Mouse (Mus musculus) stomach, postnatal 0 days (tissue): ENCODE data around the gene Gabra5. TPM values are rescaled to one million over a fixed set of nuclear protein-coding genes. Genes with fewer than 3 reads are reported as not detected.

Experiments used
- ATAC-seq: fragments of 200-750 bp; cut with Nextera tagmentation; 2 replicates; pipeline ENCODE4 v1.8.0; 2017; ENCODE audit not compliant: low FRiP score, low TSS enrichment
- DNase-seq: peaks from one replicate; pipeline ENCODE4 v3.0.0-alpha.2; 2016; ENCODE audit warnings: low spot score
- H3K27ac ChIP-seq: fragments of 300-500 bp; sonication (generic); replicated peaks from 2 replicates; pipeline ENCODE4 v1.5.1; 2014; ENCODE audit warnings: mild to moderate bottlenecking, control low read depth
- H3K27me3 ChIP-seq: fragments of 300-500 bp; sonication (generic); 2 replicates; pipeline ENCODE4 v1.6.1; 2014; ENCODE audit warnings: low read length; ENCODE audit not compliant: control insufficient read depth, insufficient read depth
- H3K36me3 ChIP-seq: fragments of 300-500 bp; sonication (generic); 2 replicates; pipeline ENCODE4 v1.6.1; 2014; ENCODE audit warnings: low read length, mixed read lengths; ENCODE audit not compliant: control insufficient read depth, insufficient read depth
- H3K4me1 ChIP-seq: fragments of 300-500 bp; sonication (generic); replicated peaks from 2 replicates; pipeline ENCODE4 v1.6.1; 2014; ENCODE audit warnings: antibody characterized with exemption; ENCODE audit not compliant: control insufficient read depth, insufficient read depth
- H3K4me2 ChIP-seq: fragments of 300-500 bp; sonication (generic); replicated peaks from 2 replicates; pipeline ENCODE4 v1.6.1; 2014; ENCODE audit warnings: low read depth, mild to moderate bottlenecking, control low read depth, moderate library complexity
- H3K4me3 ChIP-seq: fragments of 300-500 bp; sonication (generic); 2 replicates; pipeline ENCODE4 v1.5.1; 2014; ENCODE audit warnings: low read depth, low read length, control low read depth
- H3K9ac ChIP-seq: fragments of 300-500 bp; sonication (generic); 2 replicates; pipeline ENCODE4 v1.6.1; 2014; ENCODE audit warnings: mild to moderate bottlenecking, low read length, control low read depth, mixed read lengths
- H3K9me3 ChIP-seq: fragments of 300-500 bp; sonication (generic); 2 replicates; pipeline ENCODE4 v1.6.1; 2016; ENCODE audit warnings: low read length; ENCODE audit not compliant: control insufficient read depth
- CTCF ChIP-seq: IDR thresholded peaks from 2 replicates; pipeline ENCODE4 v1.5.1; 2016; ENCODE audit warnings: antibody characterized with exemption, low read depth, mild to moderate bottlenecking, moderate library complexity
- EP300 ChIP-seq: optimal IDR thresholded peaks from 2 replicates; pipeline ENCODE3; 2016; ENCODE audit warnings: antibody characterized with exemption
- WGBS: fragments of 180-500 bp; shearing (Covaris S2); extraction: QIAGEN DNeasy Blood & Tissue Kit; methylation state at CpG from one replicate; pipeline ENCODE4 v1.1.7; 2014; 5-methylcytosine and 5-hydroxymethylcytosine counted together
- polyA plus RNA-seq: library from polyadenylated mRNA; unstranded; fragments of >200 nt; fragmentation: Nextera tagmentation; extraction: Ambion mirVana; gene quantifications from 2 replicates; pipeline ENCODE4 v1.2.1, GENCODE M21; 2015

Gene Gabra5
- polyA plus RNA-seq: 0.06 and 0.07 TPM in 2 replicates

DNA sequence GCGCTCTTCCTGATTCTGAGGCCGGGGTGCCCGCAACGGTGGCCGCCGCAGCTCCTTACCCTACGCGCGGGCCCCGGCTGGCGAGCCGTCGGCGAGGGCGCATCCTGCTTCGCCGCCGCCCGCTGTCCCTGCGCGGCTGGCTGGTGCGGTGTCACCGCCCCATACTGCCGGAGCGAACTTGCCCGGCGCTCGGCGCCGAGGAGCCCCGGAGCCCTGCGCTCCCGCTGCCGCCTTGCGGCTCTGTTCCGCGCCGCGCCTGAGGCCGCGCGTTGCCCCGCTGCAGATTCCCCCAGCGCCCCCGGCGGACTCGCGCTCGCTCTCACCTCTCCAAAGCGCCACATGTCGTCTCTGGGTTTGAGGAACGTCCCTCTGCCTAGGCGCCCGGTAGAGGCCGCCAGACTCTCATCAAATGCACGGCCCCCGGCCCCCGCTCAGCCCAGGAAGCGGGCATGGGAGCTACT lies at the start of gene Gabra5:
Gene Gabra5 (minus strand): TSS at position 379 of the 461 bp plus-strand sequence.
- Histone ChIP-seq H3K9ac (no peak within 1 kb of the TSS), H3K9me3 (no peaks in the 10 kb centered on the region), H3K4me2 (peak within 1 kb of the TSS; percentile 46), H3K4me1 (no peaks in the 10 kb centered on the region), H3K27me3 (peaks cover 5% of the 10 kb centered on the region; the same call in 1 of the 2 replicates), H3K4me3 (peak within 1 kb of the TSS; percentile 21), H3K36me3 (no peaks in the 10 kb centered on the region), H3K27ac (no peak within 1 kb of the TSS)
- ATAC-seq (no peak), DNase-seq (no peak)
- TF ChIP-seq CTCF (peak; percentile 38), EP300 (no peak)
- WGBS: 2% methylated on average over 34 of the region's 59 CpGs

- H3K9me3 ChIP-seq: no peaks in the 10 kb centered on the region
- no peaks in the 10 kb centered on the region for H3K27me3 ChIP-seq
- no peaks in the 10 kb centered on the region for H3K4me1 ChIP-seq
- ATAC-seq (no peak), DNase-seq (no peak)
- no peak overlapping the region for H3K4me3 ChIP-seq
- H3K27ac ChIP-seq: no peak overlapping the region
- 21% methylated on average over 7 of the region's 7 CpGs for WGBS
- H3K4me2 ChIP-seq: no peak overlapping the region
- no peak overlapping the region for H3K9ac ChIP-seq
- H3K36me3 ChIP-seq: no peaks in the 10 kb centered on the region
- TF ChIP-seq CTCF: peak; percentile 63
- no peak for TF ChIP-seq EP300
These were observed 28.7 kb upstream of the Gabra5 start for GRCm38 (mm10) chr7:57538565-57538964.

GRCm38 (mm10) chr7:57532676-57533075 lies 22.8 kb upstream of the Gabra5 start:
- 59% methylated on average over 10 of the region's 10 CpGs for WGBS

DNA sequence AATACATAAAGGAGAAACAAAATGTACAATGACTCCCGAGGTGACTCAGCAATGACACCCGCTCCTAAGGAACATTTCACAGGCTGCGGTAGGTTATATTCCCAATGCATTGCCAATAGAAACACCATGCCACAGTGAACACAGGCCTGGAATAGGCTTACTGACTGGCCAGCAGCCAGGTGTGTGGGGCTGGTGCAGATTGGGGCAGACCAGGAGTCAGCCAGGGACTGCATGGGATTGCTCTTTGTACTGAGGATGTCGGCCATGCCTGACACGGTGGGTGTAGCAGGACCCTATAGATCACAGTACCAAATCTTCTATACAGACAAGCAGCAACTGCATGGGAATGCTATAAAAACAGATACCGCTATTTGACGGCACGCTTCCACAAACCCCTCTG lies 20.1 kb upstream of the Gabra5 start:
- Histone ChIP-seq H3K9me3 (no peaks in the 10 kb centered on the region), H3K27me3 (no peaks in the 10 kb centered on the region), H3K36me3 (no peaks in the 10 kb centered on the region), H3K9ac (no peak overlapping the region), H3K4me2 (no peak overlapping the region), H3K4me3 (no peak overlapping the region), H3K27ac (no peak overlapping the region), H3K4me1 (no peaks in the 10 kb centered on the region)
- WGBS: 88% methylated on average over 8 of the region's 8 CpGs
- DNase-seq (no peak), ATAC-seq (no peak)
- TF ChIP-seq EP300: no peak
- TF ChIP-seq CTCF: no peak

More at GRCm38 (mm10) chr7:57532676-57533075, 22.8 kb upstream of the Gabra5 start:
- H3K9me3 ChIP-seq: no peaks in the 10 kb centered on the region
- H3K36me3 ChIP-seq: no peaks in the 10 kb centered on the region
- no peak for DNase-seq
- no peaks in the 10 kb centered on the region for H3K4me1 ChIP-seq
- no peaks in the 10 kb centered on the region for H3K27me3 ChIP-seq
- H3K27ac ChIP-seq: no peak overlapping the region
- H3K4me2 ChIP-seq: no peak overlapping the region
- no peak for TF ChIP-seq EP300
- TF ChIP-seq CTCF: no peak
- H3K9ac ChIP-seq: no peak overlapping the region
- no peak for ATAC-seq
- H3K4me3 ChIP-seq: no peak overlapping the region

DNA sequence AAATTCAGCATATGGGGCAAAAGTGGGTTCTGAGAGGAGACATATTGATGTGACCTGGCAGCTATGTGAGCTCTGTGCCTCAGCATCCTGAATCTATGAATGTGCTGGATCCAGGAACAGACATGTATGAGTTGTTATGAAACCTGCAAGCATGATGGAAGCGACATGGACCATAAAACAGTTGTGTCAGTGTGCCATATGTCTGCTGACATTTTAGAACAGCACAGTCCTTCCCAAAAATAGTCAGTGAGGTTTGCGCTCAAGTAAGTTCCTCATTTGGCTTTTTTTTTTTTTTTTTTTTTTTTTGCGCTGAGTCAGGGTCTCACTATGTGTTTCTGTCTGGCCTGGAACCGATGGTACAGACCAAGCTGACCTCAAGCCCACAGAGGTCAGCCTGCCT lies 19.6 kb upstream of the Gabra5 start:
- no peak overlapping the region for H3K9ac ChIP-seq

DNA sequence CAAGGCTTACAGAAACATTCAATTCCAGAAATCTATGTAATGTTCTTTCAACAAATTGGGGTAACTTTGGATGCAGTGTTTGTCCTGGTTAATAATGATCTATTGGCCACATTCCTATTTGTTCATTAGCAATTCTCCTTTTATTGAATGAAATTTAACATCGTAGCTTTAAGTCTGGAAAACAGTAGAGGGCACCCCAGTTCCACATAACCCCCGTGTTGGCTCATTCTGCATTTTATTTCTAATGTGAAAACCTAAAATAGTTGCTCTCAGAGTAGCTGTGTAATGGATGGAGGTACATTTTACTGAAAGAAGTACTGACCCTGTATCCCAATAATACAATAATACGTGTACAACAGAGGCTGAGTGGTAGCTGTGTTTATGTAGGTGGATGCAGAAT lies 3.1 kb upstream of the Gabra5 start:
- TF ChIP-seq CTCF (peak; percentile 62), EP300 (no peak)
- DNase-seq: no peak
- Histone ChIP-seq H3K36me3 (no peaks in the 10 kb centered on the region), H3K27ac (no peak overlapping the region), H3K4me1 (no peaks in the 10 kb centered on the region), H3K9me3 (no peaks in the 10 kb centered on the region), H3K4me2 (no peak overlapping the region), H3K4me3 (no peak overlapping the region), H3K27me3 (peaks cover 5% of the 10 kb centered on the region; the same call in 1 of the 2 replicates), H3K9ac (no peak overlapping the region)
- WGBS: 22% methylated on average over 3 of the region's 3 CpGs
- no peak for ATAC-seq

More for the DNA sequence above, 19.6 kb upstream of the Gabra5 start:
- no peak overlapping the region for H3K4me2 ChIP-seq
- no peaks in the 10 kb centered on the region for H3K36me3 ChIP-seq
- ATAC-seq (no peak), DNase-seq (no peak)
- no peaks in the 10 kb centered on the region for H3K27me3 ChIP-seq
- H3K4me1 ChIP-seq: no peaks in the 10 kb centered on the region
- 83% methylated on average over 4 of the region's 4 CpGs for WGBS
- TF ChIP-seq EP300 (no peak), CTCF (no peak)
- H3K27ac ChIP-seq: no peak overlapping the region
- H3K4me3 ChIP-seq: no peak overlapping the region
- H3K9me3 ChIP-seq: no peaks in the 10 kb centered on the region
